Mouse (Mus musculus) midbrain, embryonic 13.5 days (tissue): ENCODE data around the gene Nxn. TPM values are rescaled to one million over a fixed set of nuclear protein-coding genes. Genes with fewer than 3 reads are reported as not detected.

Source experiments
- ATAC-seq: fragments of 200-750 bp; cut with Nextera tagmentation; 2 replicates; pipeline ENCODE4 v1.8.0; 2017; ENCODE audit warnings: mild to moderate bottlenecking, moderate TSS enrichment, moderate library complexity
- H3K27ac ChIP-seq: fragments of 300-500 bp; sonication (generic); 2 replicates; pipeline ENCODE4 v1.5.1; 2015; ENCODE audit warnings: inconsistent platforms, mild to moderate bottlenecking, moderate library complexity
- H3K27me3 ChIP-seq: fragments of 300-500 bp; sonication (generic); 2 replicates; pipeline ENCODE4 v1.6.1; 2015; ENCODE audit warnings: mild to moderate bottlenecking, inconsistent platforms
- H3K36me3 ChIP-seq: fragments of 300-500 bp; sonication (generic); 2 replicates; pipeline ENCODE4 v1.6.1; 2015; ENCODE audit warnings: mild to moderate bottlenecking, inconsistent platforms
- H3K4me1 ChIP-seq: fragments of 300-500 bp; sonication (generic); replicated peaks from 2 replicates; pipeline ENCODE4 v1.6.1; 2015; ENCODE audit warnings: inconsistent platforms
- H3K4me2 ChIP-seq: fragments of 300-500 bp; sonication (generic); replicated peaks from 2 replicates; pipeline ENCODE4 v1.6.1; 2015; ENCODE audit warnings: moderate library complexity, mild to moderate bottlenecking, inconsistent platforms
- H3K4me3 ChIP-seq: fragments of 300-500 bp; sonication (generic); replicated peaks from 2 replicates; pipeline ENCODE4 v1.5.1; 2015; ENCODE audit warnings: mild to moderate bottlenecking, inconsistent platforms
- H3K9ac ChIP-seq: fragments of 300-500 bp; sonication (generic); replicated peaks from 2 replicates; pipeline ENCODE4 v1.6.1; 2015; ENCODE audit warnings: mild to moderate bottlenecking, inconsistent platforms
- H3K9me3 ChIP-seq: fragments of 300-500 bp; sonication (generic); 2 replicates; pipeline ENCODE4 v1.6.1; 2016; ENCODE audit warnings: mild to moderate bottlenecking, inconsistent platforms
- WGBS: fragments of 180-500 bp; shearing (Covaris S2); methylation state at CpG from one replicate; pipeline ENCODE4 v1.1.7; 2015; 5-methylcytosine and 5-hydroxymethylcytosine counted together
- polyA plus RNA-seq: library from polyadenylated mRNA; unstranded; fragments of >200 nt; fragmentation: Nextera tagmentation; extraction: Ambion mirVana; gene quantifications from 2 replicates; pipeline ENCODE4 v1.2.1, GENCODE M21; 2015

Gene Nxn
- polyA plus RNA-seq, 1 experiment from 2014 or later, result 34.3 TPM

GRCm38 (mm10) chr11:76324801-76325200, 74.1 kb downstream of the Nxn start:
- no peaks in the 10 kb centered on the region for H3K27me3 ChIP-seq
- no peak for ATAC-seq
- peaks cover 50% of the 10 kb centered on the region for H3K4me1 ChIP-seq
- no peak overlapping the region for H3K4me2 ChIP-seq
- WGBS, result 75% methylated on average over 9 of the region's 9 CpGs
- H3K9ac ChIP-seq, result no peak overlapping the region
- no peaks in the 10 kb centered on the region; the same call in 1 of the 2 replicates for H3K9me3 ChIP-seq
- H3K36me3 ChIP-seq, result no peaks in the 10 kb centered on the region
- no peak overlapping the region for H3K4me3 ChIP-seq
- no peak overlapping the region for H3K27ac ChIP-seq

GRCm38 (mm10) chr11:76324207-76324606, 74.7 kb downstream of the Nxn start:
- no peak overlapping the region for H3K4me2 ChIP-seq
- no peak overlapping the region for H3K27ac ChIP-seq
- no peak overlapping the region for H3K4me3 ChIP-seq
- WGBS, result 57% methylated on average over 9 of the region's 9 CpGs
- peaks cover 50% of the 10 kb centered on the region for H3K4me1 ChIP-seq
- H3K9me3 ChIP-seq, result no peaks in the 10 kb centered on the region; the same call in 1 of the 2 replicates
- H3K27me3 ChIP-seq, result no peaks in the 10 kb centered on the region
- H3K36me3 ChIP-seq, result no peaks in the 10 kb centered on the region
- no peak for ATAC-seq
- H3K9ac ChIP-seq, result no peak overlapping the region

DNA sequence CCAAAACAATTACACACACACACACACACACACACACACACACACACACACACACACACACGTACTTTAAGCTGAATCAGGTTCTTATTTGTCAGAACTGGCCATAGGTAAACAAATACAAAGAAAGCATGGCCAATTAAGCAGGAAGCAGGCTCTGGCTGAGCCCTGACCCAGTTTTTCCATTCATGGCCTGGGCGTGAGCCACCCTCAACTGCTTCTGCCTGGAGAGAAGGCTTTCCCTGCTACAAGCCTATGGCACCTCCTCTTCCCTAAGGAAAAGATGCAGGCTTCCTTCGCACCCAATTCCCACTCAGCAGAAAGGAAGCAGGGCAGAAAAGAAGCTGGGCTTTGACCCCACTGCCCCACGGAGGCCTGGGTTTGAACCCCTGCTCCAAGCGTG, 76.0 kb downstream of the Nxn start:
- ATAC-seq, result no peak
- H3K27ac ChIP-seq, result no peak overlapping the region
- 90% methylated on average over 5 of the region's 5 CpGs for WGBS
- no peaks in the 10 kb centered on the region for H3K36me3 ChIP-seq
- no peak overlapping the region for H3K4me3 ChIP-seq
- no peak overlapping the region for H3K9ac ChIP-seq
- peaks cover 39% of the 10 kb centered on the region for H3K4me1 ChIP-seq
- H3K4me2 ChIP-seq, result no peak overlapping the region
- no peaks in the 10 kb centered on the region for H3K27me3 ChIP-seq
- no peaks in the 10 kb centered on the region; the same call in 1 of the 2 replicates for H3K9me3 ChIP-seq

DNA sequence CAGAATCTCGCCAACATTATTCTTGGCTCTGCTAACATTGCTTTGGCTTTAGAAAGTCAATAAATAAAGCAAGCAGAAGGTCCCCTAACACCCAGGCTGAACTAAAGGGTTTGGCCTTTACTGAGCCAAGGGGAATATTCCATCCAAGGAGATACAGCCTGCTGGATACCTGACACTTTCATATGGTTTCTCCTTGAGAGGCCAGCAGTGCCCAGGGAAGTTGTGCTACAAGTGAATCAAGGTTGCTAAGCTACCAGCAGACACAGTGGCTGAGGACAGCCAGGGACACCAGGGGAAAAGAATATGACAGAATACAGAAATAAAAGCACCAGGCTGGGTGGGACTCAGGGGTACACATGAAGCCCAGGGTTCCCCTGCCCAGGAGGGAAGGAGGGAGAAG, 76.9 kb downstream of the Nxn start:
- H3K4me3 ChIP-seq, result no peak overlapping the region
- no peaks in the 10 kb centered on the region for H3K27me3 ChIP-seq
- H3K4me1 ChIP-seq, result peaks cover 30% of the 10 kb centered on the region
- ATAC-seq, result no peak
- no peaks in the 10 kb centered on the region; the same call in 1 of the 2 replicates for H3K9me3 ChIP-seq
- no peaks in the 10 kb centered on the region for H3K36me3 ChIP-seq
- H3K4me2 ChIP-seq, result no peak overlapping the region
- no peak overlapping the region for H3K9ac ChIP-seq
- 84% methylated on average over 1 of the region's 1 CpGs for WGBS
- no peak overlapping the region for H3K27ac ChIP-seq

DNA sequence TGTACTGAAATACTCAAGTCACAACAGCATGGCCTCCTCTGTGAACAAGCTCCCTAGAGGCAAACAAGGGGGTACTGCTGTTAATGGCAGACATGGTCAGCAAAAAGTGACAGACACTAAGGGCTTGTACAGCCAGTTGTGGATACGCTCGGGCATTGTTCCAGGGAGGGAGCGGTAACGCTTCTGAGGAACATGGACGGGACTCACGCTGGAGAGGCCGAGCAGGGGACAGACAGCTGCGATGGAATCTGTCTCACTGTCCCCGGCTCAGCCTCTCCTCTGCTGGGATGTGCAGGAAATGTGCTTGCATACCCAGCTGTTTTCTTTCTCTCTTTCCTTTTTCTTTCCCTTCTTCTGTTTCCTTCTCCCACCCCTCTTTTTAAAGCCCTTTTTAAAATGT, 78.5 kb downstream of the Nxn start:
- no peaks in the 10 kb centered on the region for H3K36me3 ChIP-seq
- no peak overlapping the region for H3K9ac ChIP-seq
- no peaks in the 10 kb centered on the region; the same call in 1 of the 2 replicates for H3K9me3 ChIP-seq
- no peaks in the 10 kb centered on the region for H3K27me3 ChIP-seq
- H3K27ac ChIP-seq, result no peak overlapping the region
- no peak for ATAC-seq
- peaks cover 17% of the 10 kb centered on the region for H3K4me1 ChIP-seq
- H3K4me2 ChIP-seq, result no peak overlapping the region
- WGBS, result 84% methylated on average over 9 of the region's 9 CpGs
- H3K4me3 ChIP-seq, result no peak overlapping the region

GRCm38 (mm10) chr11:76319714-76320435, 79.1 kb downstream of the Nxn start:
- Histone ChIP-seq H3K4me1 (peaks cover 13% of the 10 kb centered on the region), H3K27me3 (no peaks in the 10 kb centered on the region), H3K27ac (no peak overlapping the region), H3K9me3 (no peaks in the 10 kb centered on the region; the same call in 1 of the 2 replicates), H3K36me3 (no peaks in the 10 kb centered on the region), H3K4me2 (no peak overlapping the region), H3K9ac (no peak overlapping the region), H3K4me3 (no peak overlapping the region)
- no peak for ATAC-seq
- WGBS, result 62% methylated on average over 9 of the region's 9 CpGs

GRCm38 (mm10) chr11:76317904-76318303, 81.0 kb downstream of the Nxn start:
- H3K9ac ChIP-seq, result no peak overlapping the region
- H3K4me2 ChIP-seq, result no peak overlapping the region
- ATAC-seq, result no peak
- H3K36me3 ChIP-seq, result no peaks in the 10 kb centered on the region
- no peak overlapping the region for H3K4me3 ChIP-seq
- H3K9me3 ChIP-seq, result no peaks in the 10 kb centered on the region; the same call in 1 of the 2 replicates
- 53% methylated on average over 2 of the region's 2 CpGs for WGBS
- 0 out of 2 replicates have a peak, but pooled peaks cover 3% of the 10 kb centered on the region for H3K4me1 ChIP-seq
- no peak overlapping the region for H3K27ac ChIP-seq
- no peaks in the 10 kb centered on the region for H3K27me3 ChIP-seq

GRCm38 (mm10) chr11:76315785-76316444, 83.0 kb downstream of the Nxn start:
- H3K9ac ChIP-seq, result no peak overlapping the region
- peaks cover 17% of the 10 kb centered on the region for H3K4me1 ChIP-seq
- no peaks in the 10 kb centered on the region for H3K27me3 ChIP-seq
- no peak overlapping the region for H3K27ac ChIP-seq
- no peaks in the 10 kb centered on the region for H3K36me3 ChIP-seq
- H3K9me3 ChIP-seq, result no peaks in the 10 kb centered on the region; the same call in 1 of the 2 replicates
- no peak overlapping the region for H3K4me2 ChIP-seq
- H3K4me3 ChIP-seq, result no peak overlapping the region
- 95% methylated on average over 5 of the region's 5 CpGs for WGBS
- no peak for ATAC-seq

- Histone ChIP-seq H3K36me3 (no peaks in the 10 kb centered on the region), H3K4me2 (no peak overlapping the region), H3K9me3 (no peaks in the 10 kb centered on the region), H3K4me3 (no peak overlapping the region), H3K27ac (no peak overlapping the region), H3K4me1 (peaks cover 27% of the 10 kb centered on the region), H3K27me3 (no peaks in the 10 kb centered on the region), H3K9ac (no peak overlapping the region)
- 84% methylated on average over 4 of the region's 4 CpGs for WGBS
- no peak for ATAC-seq
Measured at GRCm38 (mm10) chr11:76314741-76315140, 84.2 kb downstream of the Nxn start.

GRCm38 (mm10) chr11:76314140-76314539, 84.8 kb downstream of the Nxn start:
- H3K4me2 ChIP-seq, result no peak overlapping the region
- H3K36me3 ChIP-seq, result no peaks in the 10 kb centered on the region
- no peak overlapping the region for H3K9ac ChIP-seq
- 79% methylated on average over 6 of the region's 6 CpGs for WGBS
- no peaks in the 10 kb centered on the region for H3K27me3 ChIP-seq
- H3K9me3 ChIP-seq, result no peaks in the 10 kb centered on the region
- no peak overlapping the region for H3K27ac ChIP-seq
- no peak overlapping the region for H3K4me3 ChIP-seq
- no peak for ATAC-seq
- peaks cover 33% of the 10 kb centered on the region for H3K4me1 ChIP-seq

DNA sequence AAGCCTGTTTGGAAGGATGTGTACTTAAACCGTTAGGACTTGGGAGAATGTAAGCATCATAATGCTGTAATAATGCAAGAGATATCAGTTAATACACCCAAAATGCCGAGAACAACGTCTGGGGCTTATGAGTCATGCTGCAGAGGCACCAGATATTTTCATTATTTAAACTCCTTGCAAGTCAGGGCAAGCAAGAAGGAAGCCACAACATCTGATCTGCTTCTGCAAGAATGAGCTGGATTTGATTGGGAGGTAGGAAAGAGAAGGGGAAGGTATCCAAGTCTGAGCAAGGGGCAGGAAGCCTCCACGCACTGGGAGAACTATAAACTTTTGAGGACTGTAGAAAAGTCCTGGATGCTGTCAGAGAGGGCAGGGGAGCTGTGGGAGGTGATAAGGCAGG, 86.1 kb downstream of the Nxn start:
- Histone ChIP-seq H3K4me3 (no peak overlapping the region), H3K4me1 (peaks cover 33% of the 10 kb centered on the region), H3K27ac (no peak overlapping the region), H3K4me2 (no peak overlapping the region), H3K36me3 (no peaks in the 10 kb centered on the region), H3K9ac (no peak overlapping the region), H3K9me3 (no peaks in the 10 kb centered on the region), H3K27me3 (no peaks in the 10 kb centered on the region)
- WGBS, result 76% methylated on average over 4 of the region's 4 CpGs
- no peak for ATAC-seq

GRCm38 (mm10) chr11:76311224-76312000, 87.5 kb downstream of the Nxn start:
- Histone ChIP-seq H3K27ac (no peak overlapping the region), H3K4me3 (no peak overlapping the region)

More at GRCm38 (mm10) chr11:76311224-76312000, 87.5 kb downstream of the Nxn start:
- ATAC-seq, result no peak
- no peak overlapping the region for H3K9ac ChIP-seq
- no peaks in the 10 kb centered on the region for H3K27me3 ChIP-seq
- H3K36me3 ChIP-seq, result no peaks in the 10 kb centered on the region
- peaks cover 33% of the 10 kb centered on the region for H3K4me1 ChIP-seq
- no peaks in the 10 kb centered on the region for H3K9me3 ChIP-seq
- WGBS, result 71% methylated on average over 12 of the region's 12 CpGs
- H3K4me2 ChIP-seq, result no peak overlapping the region
